Mouse (Mus musculus) heart, embryonic 14.5 days (tissue): ENCODE measurements at regions not wholly inside any gene's neighbourhood (a gene's known extent, or its start where the extent isn't known, plus 50 kb on each side); places are given as distances from the start of the nearest gene placed in this dataset.
"Not testable (repeated sequence)": the region's sequence is repeated elsewhere in the genome, so short reads cannot be mapped to it uniquely, and the experiment has no call there.

Experiments used
- ATAC-seq: fragments of 200-750 bp; cut with Nextera tagmentation; 2 replicates; pipeline ENCODE4 v1.8.0; 2017; ENCODE audit warnings: low read depth, moderate TSS enrichment; ENCODE audit not compliant: insufficient number of reproducible peaks, insufficient read depth, low FRiP score
- H3K27ac ChIP-seq, 2 experiments: fragments of 200-500 bp in 1 of 2; fragments of 300-500 bp in 1 of 2; sonication (generic) in 1 of 2; replicated peaks in 1 of 2; 2 replicates each; pipeline ENCODE4 v1.5.1; 2012 to 2014; ENCODE audit warnings: low read depth in 2 of 2, low read length in 2 of 2, control low read depth in 1 of 2, mild to moderate bottlenecking in 1 of 2, mixed read lengths in 1 of 2; ENCODE audit not compliant: control insufficient read depth in 1 of 2, insufficient read depth in 1 of 2
- H3K27me3 ChIP-seq: fragments of 300-500 bp; sonication (generic); 2 replicates; pipeline ENCODE4 v1.6.1; 2014; ENCODE audit warnings: mild to moderate bottlenecking, low read length, control low read depth; ENCODE audit not compliant: control insufficient read depth, insufficient read depth
- H3K36me3 ChIP-seq: fragments of 300-500 bp; sonication (generic); 2 replicates; pipeline ENCODE4 v1.6.1; 2014; ENCODE audit warnings: mild to moderate bottlenecking, control low read depth, low read length, mixed read lengths; ENCODE audit not compliant: control insufficient read depth, insufficient read depth
- H3K4me1 ChIP-seq, 2 experiments: fragments of 200-500 bp in 1 of 2; fragments of 300-500 bp in 1 of 2; sonication (generic) in 1 of 2; 2 replicates each; pipeline ENCODE4 v1.6.1; 2012 to 2014; ENCODE audit warnings: low read length in 2 of 2, control low read depth in 1 of 2, mixed read lengths in 1 of 2; ENCODE audit not compliant: control insufficient read depth in 2 of 2, insufficient read depth in 2 of 2
- H3K4me2 ChIP-seq: fragments of 300-500 bp; sonication (generic); 2 replicates; pipeline ENCODE4 v1.6.1; 2014; ENCODE audit warnings: mild to moderate bottlenecking, low read length
- H3K4me3 ChIP-seq, 2 experiments: fragments of 200-500 bp in 1 of 2; fragments of 300-500 bp in 1 of 2; sonication (generic) in 1 of 2; 2 replicates each; pipeline ENCODE4 v1.5.1; 2012 to 2014; ENCODE audit warnings: low read length in 2 of 2, mild to moderate bottlenecking in 2 of 2, control low read depth in 1 of 2, low read depth in 1 of 2, moderate library complexity in 1 of 2; ENCODE audit not compliant: control insufficient read depth in 1 of 2, insufficient read depth in 1 of 2
- H3K9ac ChIP-seq: fragments of 300-500 bp; sonication (generic); 2 replicates; pipeline ENCODE4 v1.6.1; 2014; ENCODE audit warnings: mild to moderate bottlenecking, low read length
- H3K9me3 ChIP-seq: fragments of 300-500 bp; sonication (generic); 2 replicates; pipeline ENCODE4 v1.6.1; 2016; ENCODE audit warnings: low read length, control low read depth; ENCODE audit not compliant: control insufficient read depth
- WGBS: fragments of 180-500 bp; shearing (Covaris S2); extraction: QIAGEN DNeasy Blood & Tissue Kit; methylation state at CpG from one replicate; pipeline ENCODE4 v1.1.7; 2014; 5-methylcytosine and 5-hydroxymethylcytosine counted together

DNA sequence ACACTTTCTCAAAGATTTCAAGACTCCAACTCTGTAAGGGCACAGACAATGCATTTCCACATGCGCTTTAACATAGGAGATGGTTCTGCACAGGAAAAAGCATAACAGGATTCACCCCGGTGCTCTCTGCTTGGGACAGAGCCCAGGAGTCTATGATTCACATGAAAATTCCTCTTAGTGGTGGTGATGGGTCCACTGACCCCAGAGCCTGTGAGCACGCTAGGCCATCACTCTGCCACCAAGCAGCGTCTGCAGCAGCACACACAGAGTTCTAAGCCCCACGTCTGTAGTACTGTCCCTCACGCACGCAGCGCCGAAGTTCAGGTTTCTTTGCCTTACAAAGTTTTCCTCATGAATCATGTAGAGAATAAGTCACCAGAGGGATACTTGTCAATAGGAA, 55.6 kb upstream of the Tmem17 start:
- no peak for ATAC-seq
- H3K4me1 ChIP-seq, result no peaks in the 10 kb centered on the region

DNA sequence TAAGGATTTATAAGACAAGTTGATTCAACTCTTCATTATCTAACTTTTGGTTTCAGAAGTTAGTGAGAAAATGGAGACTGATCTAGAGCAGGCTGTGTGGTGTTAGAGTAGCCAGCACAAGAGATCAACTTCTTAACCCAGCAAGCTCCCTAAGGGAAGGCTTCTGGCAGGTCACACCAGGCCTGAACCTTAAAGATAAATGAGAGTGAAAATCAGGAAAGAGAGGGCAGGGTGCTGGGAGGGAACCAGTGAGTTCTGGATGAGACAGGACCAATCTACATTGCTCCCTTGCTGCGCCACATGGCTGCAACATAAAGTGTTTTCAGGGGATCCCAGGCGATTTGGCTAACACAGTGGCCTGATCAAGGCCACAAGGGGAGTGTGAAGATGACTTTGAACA, 54.7 kb upstream of the Tmem17 start:
- H3K9me3 ChIP-seq, result no peaks in the 10 kb centered on the region
- no peak for ATAC-seq
- no peaks in the 10 kb centered on the region for H3K4me1 ChIP-seq
- no peak overlapping the region for H3K4me3 ChIP-seq
- no peak overlapping the region for H3K27ac ChIP-seq
- 81% methylated on average over 2 of the region's 2 CpGs for WGBS
- no peak overlapping the region for H3K4me2 ChIP-seq
- H3K27me3 ChIP-seq, result no peaks in the 10 kb centered on the region
- no peaks in the 10 kb centered on the region for H3K36me3 ChIP-seq
- H3K9ac ChIP-seq, result no peak overlapping the region

More for the DNA sequence above, 55.6 kb upstream of the Tmem17 start:
- H3K4me3 ChIP-seq, result no peak overlapping the region
- H3K9me3 ChIP-seq, result no peaks in the 10 kb centered on the region
- H3K9ac ChIP-seq, result no peak overlapping the region
- no peak overlapping the region for H3K4me2 ChIP-seq
- H3K27me3 ChIP-seq, result no peaks in the 10 kb centered on the region
- no peaks in the 10 kb centered on the region for H3K36me3 ChIP-seq
- H3K27ac ChIP-seq, result no peak overlapping the region
- 93% methylated on average over 9 of the region's 9 CpGs for WGBS

DNA sequence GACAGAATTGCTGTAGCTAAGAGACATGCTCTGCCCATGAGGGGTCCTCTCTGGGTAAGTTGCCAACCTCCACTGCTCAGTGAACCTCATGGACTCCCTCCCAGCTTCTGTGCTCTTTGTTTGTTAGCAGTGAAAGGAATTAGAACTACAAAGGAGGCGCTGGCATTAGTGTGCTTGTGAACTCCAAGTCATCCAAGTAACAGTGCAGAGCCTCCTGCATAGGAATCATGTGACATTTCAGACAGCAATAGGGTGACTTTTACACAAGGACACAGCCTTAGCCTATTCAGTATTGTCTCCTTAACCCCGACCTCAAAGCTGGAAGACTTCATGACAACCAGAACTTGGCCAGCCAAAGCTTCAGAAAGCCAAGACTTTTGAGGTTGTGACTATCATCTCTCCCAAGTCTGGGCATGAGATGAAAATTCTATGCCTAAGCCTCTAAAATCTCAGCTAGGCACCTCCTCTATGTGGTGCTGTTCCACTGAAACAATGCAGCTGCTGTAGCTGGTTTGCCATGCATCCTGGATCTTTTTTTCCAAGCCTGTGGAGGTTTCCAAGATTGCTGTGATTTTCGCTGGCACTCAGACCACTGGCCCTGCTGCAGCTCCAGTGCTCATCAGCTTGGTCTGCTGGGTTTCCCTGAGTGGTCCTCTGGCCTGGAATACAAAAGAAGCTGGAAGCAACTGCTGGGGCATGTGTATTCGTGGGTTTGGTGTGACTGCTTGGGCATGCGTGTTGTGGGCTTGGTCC, 52.8 kb upstream of the Tmem17 start:
- Histone ChIP-seq H3K4me1 (no peaks in the 10 kb centered on the region), H3K4me3 (no peak overlapping the region), H3K4me2 (no peak overlapping the region), H3K27ac (no peak overlapping the region), H3K36me3 (no peaks in the 10 kb centered on the region), H3K27me3 (no peaks in the 10 kb centered on the region), H3K9me3 (no peaks in the 10 kb centered on the region), H3K9ac (no peak overlapping the region)
- 77% methylated on average over 5 of the region's 5 CpGs for WGBS
- ATAC-seq, result no peak

DNA sequence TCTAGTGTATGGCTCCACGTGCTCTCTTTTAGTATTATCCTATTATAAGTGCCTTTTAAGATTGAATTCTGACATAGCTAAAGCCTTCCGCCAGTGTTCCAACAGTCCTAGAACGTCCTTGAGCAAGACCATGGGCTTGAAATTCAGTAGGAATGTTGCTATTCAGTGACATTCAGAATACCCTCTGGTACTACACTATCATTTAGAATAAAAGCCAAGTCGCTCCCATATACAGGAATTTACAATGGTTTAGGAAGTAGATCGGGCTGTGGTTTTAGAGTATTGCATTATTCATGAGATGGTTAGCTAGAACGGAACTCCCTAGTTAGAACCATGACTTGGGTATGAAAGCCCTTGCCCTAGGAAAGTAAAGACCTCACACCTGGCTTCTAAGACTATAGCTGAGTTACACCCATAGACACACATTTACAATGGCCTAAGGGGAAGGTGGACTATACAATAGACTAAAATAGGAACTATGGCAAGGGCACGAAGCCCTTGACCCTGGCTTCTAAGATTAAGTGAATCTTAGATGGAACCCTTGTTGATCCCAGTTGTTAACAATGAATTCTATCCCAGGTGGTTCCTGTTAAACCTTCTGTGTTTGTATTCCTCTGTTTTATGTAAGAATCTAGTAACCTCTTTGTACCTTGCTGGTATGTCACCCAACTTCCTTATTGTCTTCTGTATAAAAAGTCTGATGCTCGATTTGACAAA, 50.7 kb upstream of the Tmem17 start:
- H3K4me2 ChIP-seq, H3K9ac ChIP-seq, H3K9me3 ChIP-seq, ATAC-seq, H3K4me3 ChIP-seq, H3K4me1 ChIP-seq, H3K36me3 ChIP-seq, H3K27ac ChIP-seq, H3K27me3 ChIP-seq: not testable (repeated sequence)
- 81% methylated on average over 8 of the region's 8 CpGs for WGBS
